Mouse (Mus musculus) G1E (cell line): ENCODE measurements around the gene Zmym2. TPM values are rescaled to one million over a fixed set of nuclear protein-coding genes. Genes with fewer than 3 reads are reported as not detected.

Experiments used
- ATAC-seq: 2 replicates; pipeline ENCODE4 v1.8.0; 2016; ENCODE audit warnings: mild to moderate bottlenecking; ENCODE audit not compliant: insufficient number of reproducible peaks, poor library complexity, low FRiP score, severe bottlenecking; ENCODE audit errors: extremely low read depth
- DNase-seq: peaks from one replicate; pipeline ENCODE4 v3.0.0; 2012; ENCODE audit warnings: low spot score
- H3K27me3 ChIP-seq: 2 replicates; pipeline ENCODE4 v1.6.1; 2012; ENCODE audit warnings: mild to moderate bottlenecking, low read length, inconsistent platforms; ENCODE audit not compliant: insufficient read depth
- H3K36me3 ChIP-seq: replicated peaks from 2 replicates; pipeline ENCODE3; 2012; ENCODE audit warnings: mild to moderate bottlenecking, inconsistent platforms
- H3K4me1 ChIP-seq: 2 replicates; pipeline ENCODE4 v1.6.1; 2012; ENCODE audit warnings: low read depth, low read length, inconsistent platforms, mixed read lengths; ENCODE audit not compliant: insufficient read depth
- H3K4me3 ChIP-seq: 2 replicates; pipeline ENCODE4 v1.5.1; 2012; ENCODE audit warnings: low read depth, mild to moderate bottlenecking, inconsistent platforms, low read length, moderate library complexity, mixed read lengths
- H3K9me3 ChIP-seq: replicated peaks from 2 replicates; pipeline ENCODE4 v1.6.1; 2012; ENCODE audit warnings: inconsistent platforms
- CTCF ChIP-seq: IDR thresholded peaks from 2 replicates; pipeline ENCODE4 v1.5.1; 2012; ENCODE audit warnings: low read depth, low read length, inconsistent platforms, mixed read lengths
- GATA1 ChIP-seq: IDR thresholded peaks from 2 replicates; pipeline ENCODE4 v1.6.1; 2012; ENCODE audit warnings: borderline replicate concordance, low read length, inconsistent platforms, mixed read lengths
- GATA2 ChIP-seq: IDR thresholded peaks from 2 replicates; pipeline ENCODE4 v1.6.1; 2012; ENCODE audit warnings: low read depth, low read length, inconsistent platforms, borderline replicate concordance
- POLR2AphosphoS5 ChIP-seq: IDR thresholded peaks from 2 replicates; pipeline ENCODE4 v1.6.1; 2012; ENCODE audit warnings: low read depth, low read length, inconsistent platforms; ENCODE audit not compliant: insufficient replicate concordance
- TAL1 ChIP-seq: conservative IDR thresholded peaks from 2 replicates; pipeline ENCODE4 v1.6.1; 2012; ENCODE audit warnings: low read depth, low read length, inconsistent platforms, mixed read lengths
- polyA plus RNA-seq: library from polyadenylated mRNA; stranded (reverse); fragments of >175 nt; gene quantifications from 2 replicates; pipeline ENCODE4 v1.2.3, GENCODE M21; 2012
- total RNA-seq, 2 experiments: library from RNA; stranded (forward) in 1 of 2; stranded (reverse) in 1 of 2; fragments of 200-1000 nt in 1 of 2; fragments of >200 nt in 1 of 2; fragmentation: Nextera tagmentation in 1 of 2; gene quantifications; 2 replicates each; pipeline ENCODE4 v1.2.3; 2014 to 2017

Zmym2 gene
- total and polyA plus RNA-seq, 3 experiments = 2.1 to 118 (median 58.1) TPM

DNA sequence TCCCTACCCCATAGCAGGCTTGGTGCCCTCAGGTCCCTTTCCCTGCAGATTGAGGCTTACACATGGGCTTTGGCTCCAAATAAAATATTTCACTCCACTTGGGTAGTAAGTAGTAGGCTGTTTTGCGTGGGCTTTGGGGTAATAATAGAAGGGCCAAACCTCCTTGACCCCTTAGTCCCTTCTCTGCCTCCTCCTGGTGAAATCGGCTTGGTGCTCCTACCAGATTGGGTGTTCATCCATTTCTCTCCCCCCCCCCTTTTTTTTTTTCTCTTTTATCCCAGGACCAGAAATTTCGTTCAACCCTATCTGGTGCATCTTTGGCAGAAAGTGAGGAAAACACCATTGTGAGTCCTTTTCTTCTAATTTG is 1.0 kb downstream of the Zmym2 start:
- no peaks in the 10 kb centered on the region for H3K27me3 ChIP-seq
- H3K9me3 ChIP-seq = no peaks in the 10 kb centered on the region
- DNase-seq = no peak
- peaks cover 28% of the 10 kb centered on the region for H3K4me1 ChIP-seq
- peaks cover 32% of the 10 kb centered on the region for H3K36me3 ChIP-seq
- ATAC-seq = no peak
- peak overlapping the region; percentile 87 for H3K4me3 ChIP-seq
- TF ChIP-seq GATA2 (no peak), TAL1 (no peak), GATA1 (no peak), CTCF (no peak), POLR2AphosphoS5 (no peak)

DNA sequence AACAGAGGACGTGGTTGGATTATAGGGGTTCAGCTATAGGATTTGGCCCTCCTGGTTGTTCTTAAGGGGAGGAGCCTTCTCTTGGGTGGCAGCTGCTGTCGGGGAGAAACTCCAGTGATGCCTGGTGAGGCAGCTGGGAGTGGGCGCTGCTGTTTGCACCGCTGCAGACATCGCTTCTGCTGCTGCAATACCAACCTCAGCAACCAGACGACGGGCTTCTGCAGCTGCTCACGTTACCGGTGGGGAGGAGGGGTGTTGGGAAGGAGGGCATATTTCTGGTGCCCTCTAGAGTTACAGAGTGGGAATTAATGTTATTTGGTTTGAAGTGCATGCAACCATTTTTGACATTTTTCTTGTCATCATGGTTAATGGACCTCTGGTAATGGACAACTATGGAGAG is 1.4 kb downstream of the Zmym2 start:
- Histone ChIP-seq H3K9me3 (no peaks in the 10 kb centered on the region), H3K36me3 (peaks cover 34% of the 10 kb centered on the region), H3K4me3 (peak overlapping the region; percentile 87), H3K27me3 (no peaks in the 10 kb centered on the region), H3K4me1 (peaks cover 28% of the 10 kb centered on the region)
- DNase-seq (peak; percentile 70), ATAC-seq (peak; percentile 15; the same call in 1 of the 2 replicates)
- TF ChIP-seq CTCF (peak; percentile 58), GATA2 (no peak)

DNA sequence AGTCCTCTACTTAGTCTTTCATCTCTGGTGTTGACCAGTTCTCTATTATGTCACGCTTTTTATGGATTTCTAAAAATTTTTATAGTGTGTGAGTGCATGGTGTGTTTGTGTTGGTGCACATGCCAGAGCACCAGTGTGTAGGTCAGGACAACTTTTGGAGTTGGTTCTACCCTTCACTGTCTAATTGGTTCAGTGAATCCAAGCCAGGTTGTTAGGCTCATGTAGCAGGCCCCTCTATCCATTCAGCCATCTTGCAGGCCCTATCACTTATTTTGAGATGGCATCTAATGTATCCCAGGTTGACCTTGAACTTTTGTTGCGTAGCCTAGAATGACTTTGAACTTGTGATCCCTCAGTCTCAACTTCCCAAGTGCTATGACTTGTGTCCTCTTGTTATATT is 2.0 kb downstream of the Zmym2 start:
- H3K36me3 ChIP-seq = peaks cover 39% of the 10 kb centered on the region
- H3K4me1 ChIP-seq = peaks cover 28% of the 10 kb centered on the region
- no peaks in the 10 kb centered on the region for H3K27me3 ChIP-seq
- H3K4me3 ChIP-seq = peak overlapping the region; percentile 87; the same call in 1 of the 2 replicates
- H3K9me3 ChIP-seq = no peaks in the 10 kb centered on the region
- no peak for DNase-seq
- TF ChIP-seq CTCF = no peak
- no peak for TF ChIP-seq TAL1
- TF ChIP-seq POLR2AphosphoS5 = no peak
- TF ChIP-seq GATA1 = no peak
- no peak for TF ChIP-seq GATA2
- no peak for ATAC-seq

DNA sequence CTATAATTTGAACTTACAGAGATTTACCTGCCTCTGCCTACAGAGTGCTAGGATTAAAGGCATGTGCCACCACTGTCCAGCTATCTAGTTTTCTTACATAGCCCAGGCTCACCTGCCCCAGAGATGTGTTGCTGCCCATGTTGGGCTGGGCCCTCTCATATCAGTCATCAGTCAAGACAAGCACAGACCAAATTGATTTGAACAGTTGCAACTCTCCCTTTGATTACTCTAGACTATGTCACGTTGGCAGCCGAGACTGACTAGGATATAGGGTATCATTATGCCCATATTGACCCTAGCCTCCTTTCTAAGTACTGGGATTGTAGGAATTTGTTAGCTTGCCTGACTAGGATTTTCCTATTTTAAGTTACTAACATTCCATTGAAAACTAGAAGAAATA is 8.0 kb downstream of the Zmym2 start:
- Histone ChIP-seq H3K27me3 (no peaks in the 10 kb centered on the region), H3K9me3 (no peaks in the 10 kb centered on the region), H3K4me3 (no peak overlapping the region), H3K4me1 (peaks cover 14% of the 10 kb centered on the region), H3K36me3 (peaks cover 58% of the 10 kb centered on the region)
- ATAC-seq (no peak), DNase-seq (no peak)
- no peak for TF ChIP-seq GATA1

DNA sequence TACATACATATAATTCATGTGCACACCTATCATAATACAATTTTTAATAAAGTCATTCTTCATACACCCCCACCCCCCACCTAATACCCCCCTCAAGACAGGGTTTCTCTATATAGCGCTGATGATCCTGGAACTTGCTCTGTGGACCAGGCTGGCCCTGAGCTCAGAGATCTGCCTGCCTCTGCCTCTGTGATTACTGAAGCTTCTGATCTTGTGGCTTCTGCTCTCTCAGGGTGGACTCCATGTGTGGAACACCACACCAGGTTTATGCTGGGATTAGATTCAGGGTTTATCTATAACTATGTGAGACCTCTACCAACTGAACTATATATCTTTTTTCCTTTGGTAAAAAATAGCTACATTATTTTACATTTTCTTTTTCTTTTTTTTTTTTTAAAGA is 10.1 kb downstream of the Zmym2 start:
- no peak overlapping the region for H3K4me3 ChIP-seq
- ATAC-seq (no peak), DNase-seq (no peak)
- TF ChIP-seq CTCF (no peak), GATA2 (no peak), POLR2AphosphoS5 (no peak), TAL1 (no peak), GATA1 (no peak)
- H3K27me3 ChIP-seq = no peaks in the 10 kb centered on the region
- no peaks in the 10 kb centered on the region for H3K9me3 ChIP-seq
- H3K4me1 ChIP-seq = peaks cover 6% of the 10 kb centered on the region
- H3K36me3 ChIP-seq = peaks cover 45% of the 10 kb centered on the region

DNA sequence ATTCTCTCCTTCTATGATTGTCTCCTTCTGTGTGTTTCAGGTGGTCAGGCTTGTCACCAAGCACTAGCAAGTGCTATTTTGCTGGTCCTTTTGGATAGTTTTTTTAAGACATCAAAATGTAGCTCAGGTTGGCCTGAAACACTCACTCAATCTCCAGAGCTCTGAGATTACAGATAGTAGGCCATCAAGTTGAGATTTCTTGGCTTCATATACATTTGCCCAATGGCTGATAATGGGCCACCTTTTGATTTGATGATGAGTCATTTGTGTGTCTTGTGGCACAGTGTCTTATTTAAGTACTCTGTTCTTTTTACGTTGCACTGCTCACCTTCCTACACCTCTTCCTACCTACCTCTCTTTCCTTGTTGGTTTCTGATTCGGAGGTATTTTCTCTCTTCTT is 11.0 kb downstream of the Zmym2 start:
- H3K4me3 ChIP-seq = no peak overlapping the region
- no peaks in the 10 kb centered on the region for H3K9me3 ChIP-seq
- peaks cover 51% of the 10 kb centered on the region for H3K36me3 ChIP-seq
- H3K4me1 ChIP-seq = peaks cover 6% of the 10 kb centered on the region
- no peaks in the 10 kb centered on the region for H3K27me3 ChIP-seq
- no peak for TF ChIP-seq CTCF
- no peak for TF ChIP-seq GATA2
- no peak for TF ChIP-seq TAL1
- TF ChIP-seq GATA1 = no peak
- TF ChIP-seq POLR2AphosphoS5 = no peak
- no peak for DNase-seq
- no peak for ATAC-seq

DNA sequence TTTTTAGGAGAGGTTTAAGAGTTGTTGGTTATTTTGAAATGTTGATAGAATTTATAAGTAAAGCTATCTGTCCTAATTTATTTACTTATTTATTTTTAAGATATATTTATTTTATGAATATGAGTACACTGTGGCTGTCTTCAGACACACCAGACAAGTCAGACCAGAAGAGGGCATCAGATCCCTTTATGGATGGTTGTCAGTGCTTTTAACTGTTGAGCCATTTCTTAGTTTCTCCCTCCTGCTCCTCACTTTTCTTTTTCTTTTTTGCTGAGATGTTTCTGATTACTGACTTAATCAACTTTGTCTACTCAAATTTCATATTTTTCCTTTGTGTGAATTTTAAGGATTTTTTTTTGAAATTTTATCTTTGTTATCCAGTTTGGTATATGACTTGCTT is 13.2 kb downstream of the Zmym2 start:
- Histone ChIP-seq H3K4me3 (no peak overlapping the region), H3K36me3 (peaks cover 51% of the 10 kb centered on the region), H3K4me1 (peaks cover 4% of the 10 kb centered on the region; the same call in 1 of the 2 replicates), H3K9me3 (no peaks in the 10 kb centered on the region), H3K27me3 (no peaks in the 10 kb centered on the region)
- ATAC-seq = no peak
- no peak for TF ChIP-seq TAL1
- TF ChIP-seq GATA1 = no peak
- TF ChIP-seq CTCF = no peak
- no peak for TF ChIP-seq GATA2
- no peak for TF ChIP-seq POLR2AphosphoS5
- DNase-seq = no peak
